Mouse (Mus musculus) hematopoietic stem cell, adult 5-6 weeks (primary cell): Measurements from ENCODE around the gene 1110008P14Rik. TPM values are rescaled to one million over a fixed set of nuclear protein-coding genes. Genes with fewer than 3 reads are reported as not detected.
"Not testable (repeated sequence)": the region's sequence is repeated elsewhere in the genome, so short reads cannot be mapped to it uniquely, and the experiment has no call there.

Experiments
- ATAC-seq, 2 experiments: fragments of 125-278 bp in 1 of 2; replicated peaks in 1 of 2; 2 replicates each; pipeline ENCODE4 v1.8.0; 2016 to 2017; ENCODE audit warnings: inconsistent platforms in 2 of 2, mild to moderate bottlenecking in 2 of 2, moderate number of reproducible peaks in 2 of 2, low read depth in 1 of 2, moderate TSS enrichment in 1 of 2; ENCODE audit not compliant: low FRiP score in 2 of 2, poor library complexity in 2 of 2, severe bottlenecking in 2 of 2, insufficient read depth in 1 of 2, low TSS enrichment in 1 of 2
- total RNA-seq: library from RNA; stranded (forward); fragments of 172-1452, 232-1000 nt; gene quantifications from 2 replicates; pipeline ENCODE4 v1.2.3, GENCODE M21; 2017

The 1110008P14Rik gene
- total RNA-seq, 1 experiment from 2014 or later: 2.5 TPM

- peak in 1 of 2 experiments; percentile 15; a peak in 1 of 4 replicates for ATAC-seq
Measured at GRCm38 (mm10) chr2:32381141-32381774, 480 bp downstream of the 1110008P14Rik start.

- no peak for ATAC-seq
Measured at GRCm38 (mm10) chr2:32380001-32380500, 1.7 kb downstream of the 1110008P14Rik start.

- ATAC-seq: no peak
Measured at GRCm38 (mm10) chr2:32376963-32377362, 4.8 kb downstream of the 1110008P14Rik start.

GRCm38 (mm10) chr2:32375317-32375940 lies 6.3 kb downstream of the 1110008P14Rik start:
- no peak for ATAC-seq

- no peak for ATAC-seq
Measured at GRCm38 (mm10) chr2:32374191-32374590, 7.5 kb downstream of the 1110008P14Rik start.

- ATAC-seq: no peak
Measured at GRCm38 (mm10) chr2:32367315-32367714, 14.4 kb downstream of the 1110008P14Rik start.

GRCm38 (mm10) chr2:32364121-32364520 lies 17.6 kb downstream of the 1110008P14Rik start:
- no peak for ATAC-seq

- ATAC-seq: peak; percentile 16 to 50; a peak in 3 of 4 replicates
Measured at GRCm38 (mm10) chr2:32363376-32364106, 18.2 kb downstream of the 1110008P14Rik start.

GRCm38 (mm10) chr2:32362817-32363340 lies 18.9 kb downstream of the 1110008P14Rik start:
- peak; percentile 66 to 78 for ATAC-seq

GRCm38 (mm10) chr2:32362274-32362673 lies 19.5 kb downstream of the 1110008P14Rik start:
- ATAC-seq: not testable (repeated sequence)

- ATAC-seq: peak in 1 of 2 experiments; percentile 51; a peak in 3 of 4 replicates
Measured at GRCm38 (mm10) chr2:32361437-32361836, 20.3 kb downstream of the 1110008P14Rik start.

GRCm38 (mm10) chr2:32360741-32361140 lies 21.0 kb downstream of the 1110008P14Rik start:
- ATAC-seq: 0 out of 4 replicates have a peak, but pooled peaks of 1 of the 2 experiments have one; percentile 43

GRCm38 (mm10) chr2:32358381-32358780 lies 23.4 kb downstream of the 1110008P14Rik start:
- ATAC-seq: no peak

GRCm38 (mm10) chr2:32357710-32358109 lies 24.0 kb downstream of the 1110008P14Rik start:
- ATAC-seq: no peak

- no peak for ATAC-seq
Measured at GRCm38 (mm10) chr2:32356216-32356615, 25.5 kb downstream of the 1110008P14Rik start.

- ATAC-seq: no peak
Measured at GRCm38 (mm10) chr2:32354336-32354895, 27.3 kb downstream of the 1110008P14Rik start.

GRCm38 (mm10) chr2:32353836-32354235 lies 27.9 kb downstream of the 1110008P14Rik start:
- no peak for ATAC-seq
